Mouse (Mus musculus): ENCODE data around the gene Neurod2. TPM values are rescaled to one million over a fixed set of nuclear protein-coding genes. Genes with fewer than 3 reads are reported as not detected.

Neurod2 gene
- polyA plus RNA-seq, 1 experiment from 2014 or later, result 0.13 TPM

Other genes with a start within 250 kb of the Neurod2 start
- 23.9 and 24.1 TPM in 2 replicates for gene Fbxl20, start 179.2 kb downstream of the Neurod2 start, polyA plus RNA-seq (2014; fragmentation: Nextera tagmentation; extraction: Ambion mirVana)
- 85.2 and 85.8 TPM in 2 replicates for gene Med1, start 136.4 kb downstream of the Neurod2 start, polyA plus RNA-seq (2014; fragmentation: Nextera tagmentation; extraction: Ambion mirVana)
- 12.2 and 13.4 TPM in 2 replicates for gene Cdk12, start 126.6 kb downstream of the Neurod2 start, polyA plus RNA-seq (2014; fragmentation: Nextera tagmentation; extraction: Ambion mirVana)
- gene Ppp1r1b, start 18.8 kb upstream of the Neurod2 start, polyA plus RNA-seq (2014; fragmentation: Nextera tagmentation; extraction: Ambion mirVana), result 0.24 and 0.31 TPM in 2 replicates
- gene Stard3, start 28.7 kb upstream of the Neurod2 start, polyA plus RNA-seq (2014; fragmentation: Nextera tagmentation; extraction: Ambion mirVana), result 31.1 and 33.8 TPM in 2 replicates
- gene Tcap, start 54.2 kb upstream of the Neurod2 start, polyA plus RNA-seq (2014; fragmentation: Nextera tagmentation; extraction: Ambion mirVana), result 0.29 and 0.46 TPM in 2 replicates
- gene Pnmt, start 56.8 kb upstream of the Neurod2 start, polyA plus RNA-seq (2014; fragmentation: Nextera tagmentation; extraction: Ambion mirVana), result 0.18 and 0.24 TPM in 2 replicates
- 6.0 and 6.5 TPM in 2 replicates for gene Pgap3, start 70.8 kb upstream of the Neurod2 start, polyA plus RNA-seq (2014; fragmentation: Nextera tagmentation; extraction: Ambion mirVana)
- gene Erbb2, start 82.8 kb upstream of the Neurod2 start, polyA plus RNA-seq (2014; fragmentation: Nextera tagmentation; extraction: Ambion mirVana), result 26.5 and 30.8 TPM in 2 replicates
- 89.3 and 95.6 TPM in 2 replicates for gene Mien1, start 109.3 kb upstream of the Neurod2 start, polyA plus RNA-seq (2014; fragmentation: Nextera tagmentation; extraction: Ambion mirVana)
- 8.1 and 8.5 TPM in 2 replicates for gene Grb7, start 116.7 kb upstream of the Neurod2 start, polyA plus RNA-seq (2014; fragmentation: Nextera tagmentation; extraction: Ambion mirVana)
- gene Ikzf3, start 216.4 kb upstream of the Neurod2 start, polyA plus RNA-seq (2014; fragmentation: Nextera tagmentation; extraction: Ambion mirVana), result 0.07 TPM in 1 of 2 replicates, not detected in the other
- 0.24 TPM in 1 of 2 replicates, not detected in the other for gene Zpbp2, start 221.4 kb upstream of the Neurod2 start, polyA plus RNA-seq (2014; fragmentation: Nextera tagmentation; extraction: Ambion mirVana)